In the genomic region with DNA sequence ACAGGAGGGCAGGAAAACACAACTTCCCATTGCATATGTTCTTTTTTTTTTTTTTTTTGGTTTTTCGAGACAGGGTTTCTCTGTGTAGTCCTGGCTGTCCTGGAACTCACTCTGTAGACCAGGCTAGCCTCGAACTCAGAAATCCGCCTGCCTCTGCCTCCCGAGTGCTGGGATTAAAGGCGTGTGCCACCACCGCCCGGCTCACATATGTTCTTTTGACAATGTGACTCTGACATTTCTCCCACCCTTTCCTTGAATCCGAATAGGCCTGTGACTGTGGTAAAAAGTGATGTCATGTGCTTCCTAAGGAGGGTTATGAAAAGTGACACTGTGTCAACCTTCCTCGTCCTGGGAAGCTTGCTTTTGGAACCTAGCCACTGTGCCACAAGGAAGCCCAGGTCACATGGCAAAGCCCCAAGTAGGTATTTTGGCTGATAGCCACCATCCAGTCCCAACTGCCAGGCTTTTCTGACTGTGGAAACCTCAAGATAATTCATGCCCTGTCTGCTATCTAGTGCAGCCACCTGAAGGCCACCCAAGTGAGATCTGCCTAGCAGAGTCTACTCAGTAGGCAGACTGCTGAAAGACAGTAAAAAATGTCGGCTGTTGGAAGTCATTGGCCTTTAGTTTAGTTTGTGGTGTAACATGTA, we compare ENCODE assay signal across 11 mouse cellular contexts. TPM values are rescaled to one million over a fixed set of nuclear protein-coding genes. Genes with fewer than 3 reads are reported as not detected.
DNase-seq lines count a peak whose midpoint lies in the region; ATAC-seq and TF ChIP-seq lines count a peak whose summit lies in the region.
"Had no signal": no experiment of that assay in that cellular context is flagged by ENCODE, and none has a peak within 500 bp of the region (broad histone marks: within the 10 kb centered on the region; RNA-seq: fewer than 3 reads in every experiment).

No protein-coding gene starts in this region.

- no peaks in the 10 kb centered on the region for H3K27me3 ChIP-seq in liver, adult 2 months (ENCODE audit: control insufficient read depth, insufficient read depth, low read length)
- no peaks in the 10 kb centered on the region for H3K27me3 ChIP-seq in midbrain, embryonic 15.5 days (replicated peaks)
- H3K27me3 ChIP-seq in intestine, embryonic 16.5 days (replicated peaks; ENCODE audit: control insufficient read depth, insufficient read depth, low read length), result no peaks in the 10 kb centered on the region
- H3K27me3 ChIP-seq: neural tube, embryonic 12.5 days had no signal

- TF ChIP-seq CTCF in liver, adult 2 months (IDR thresholded peaks at IDR 0.05; ENCODE audit: low read depth, low read length), result no peak

- no peak overlapping the region for H3K9ac ChIP-seq in liver, adult 2 months (ENCODE audit: low read depth, low read length)
- H3K9ac ChIP-seq in midbrain, embryonic 15.5 days, result no peak overlapping the region
- H3K9ac ChIP-seq in intestine, embryonic 16.5 days (ENCODE audit: low read depth, low read length), result no peak overlapping the region
- H3K9ac ChIP-seq: neural tube, embryonic 12.5 days had no signal

- no peaks in the 10 kb centered on the region for H3K79me2 ChIP-seq in liver, adult 2 months (ENCODE audit: control insufficient read depth, insufficient read depth, low read length)

- H3K9me3 ChIP-seq in midbrain, embryonic 15.5 days, result no peaks in the 10 kb centered on the region
- H3K9me3 ChIP-seq in intestine, embryonic 16.5 days (ENCODE audit: control insufficient read depth, low read length), result no peaks in the 10 kb centered on the region
- H3K9me3 ChIP-seq: neural tube, embryonic 12.5 days had no signal

- intact Hi-C loops in heart, postnatal 36 days (cut with DNase I), result no loop called here

- H3K4me2 ChIP-seq in midbrain, embryonic 15.5 days, result no peak overlapping the region
- no peak overlapping the region for H3K4me2 ChIP-seq in intestine, embryonic 16.5 days (ENCODE audit: low read depth, low read length)
- H3K4me2 ChIP-seq: neural tube, embryonic 12.5 days had no signal

- ATAC-seq in megakaryocyte-erythroid progenitor cell, adult 5-6 weeks (replicated peaks; ENCODE audit: low FRiP score, low TSS enrichment, poor library complexity, severe bottlenecking), result peak; percentile 98
- ATAC-seq in midbrain, embryonic 15.5 days (replicated peaks), result no peak
- ATAC-seq in intestine, embryonic 16.5 days, result no peak

- peaks cover 2% of the 10 kb centered on the region for H3K4me1 ChIP-seq in liver, adult 2 months (ENCODE audit: control insufficient read depth, insufficient read depth, low read length)
- H3K4me1 ChIP-seq in midbrain, embryonic 15.5 days, result no peaks in the 10 kb centered on the region; the same call in 1 of the 2 replicates
- H3K4me1 ChIP-seq in intestine, embryonic 16.5 days (ENCODE audit: control insufficient read depth, insufficient read depth, low read length), result no peaks in the 10 kb centered on the region
- H3K4me1 ChIP-seq: neural tube, embryonic 12.5 days had no signal

- peak; percentile 51 for DNase-seq in heart, postnatal 4 days
- DNase-seq in heart, postnatal 36 days, result no peak
- DNase-seq in cerebellum, adult 9-10 months, result peak; percentile 68
- DNase-seq in liver, adult 2 months (ENCODE audit: extremely low read depth, low read depth, low spot score), result peak; percentile 86
- DNase-seq in retina, postnatal 1 day, result no peak
- DNase-seq: heart, adult 11 months had no signal

- no peaks in the 10 kb centered on the region for H3K36me3 ChIP-seq in liver, adult 2 months (ENCODE audit: control insufficient read depth, insufficient read depth, low read length)
- H3K36me3 ChIP-seq in midbrain, embryonic 15.5 days (replicated peaks), result no peaks in the 10 kb centered on the region
- no peaks in the 10 kb centered on the region for H3K36me3 ChIP-seq in intestine, embryonic 16.5 days (ENCODE audit: control insufficient read depth, insufficient read depth, low read length)
- H3K36me3 ChIP-seq: neural tube, embryonic 12.5 days had no signal

- no peak for TF ChIP-seq POLR2A in liver, adult 2 months (IDR thresholded peaks at IDR 0.05; ENCODE audit: extremely low read depth, insufficient read depth, low read length)

- H3K27ac ChIP-seq in liver, adult 2 months (replicated peaks; ENCODE audit: insufficient read depth, low read depth, low read length), result no peak overlapping the region
- H3K27ac ChIP-seq in midbrain, embryonic 15.5 days, result no peak overlapping the region
- H3K27ac ChIP-seq in intestine, embryonic 16.5 days (ENCODE audit: low read length), result no peak overlapping the region
- H3K27ac ChIP-seq: macrophage; neural tube, embryonic 12.5 days had no signal

- no peak overlapping the region for H3K4me3 ChIP-seq in liver, adult 2 months (ENCODE audit: insufficient read depth, low read depth, low read length)
- H3K4me3 ChIP-seq in midbrain, embryonic 15.5 days, result no peak overlapping the region
- H3K4me3 ChIP-seq in intestine, embryonic 16.5 days (ENCODE audit: low read length), result no peak overlapping the region
- H3K4me3 ChIP-seq: neural tube, embryonic 12.5 days had no signal

- WGBS in liver, adult 2 months, result 67% methylated on average over 10 of the region's 10 CpGs
- 91% methylated on average over 10 of the region's 10 CpGs for WGBS in midbrain, embryonic 15.5 days
- WGBS in intestine, embryonic 16.5 days, result 87% methylated on average over 8 of the region's 10 CpGs

RNA-seq across cellular contexts. Expression of a gene that starts 8.5 kb away (rescaled TPM):
- total RNA-seq in heart, postnatal 4 days (2021), result 10 to 100 TPM; 40.9 to 43.2 TPM
- 10 to 100 TPM; 33.4 to 34.3 TPM for total RNA-seq in heart, postnatal 36 days (2021)
- 32.9 and 36.6 TPM in 2 replicates for total RNA-seq in liver, adult 2 months (2014; rRNA removed)
- polyA plus RNA-seq in liver, adult 2 months (2012; rRNA removed), result 15.5 and 16.3 TPM in 2 replicates
- 21.7 and 24.2 TPM in 2 replicates for total RNA-seq in megakaryocyte-erythroid progenitor cell, adult 5-6 weeks (2014; fragmentation: Nextera tagmentation)
- 18.0 and 21.5 TPM in 2 replicates for total RNA-seq in megakaryocyte-erythroid progenitor cell, adult 5-6 weeks (2017)
- 9.6 and 10.6 TPM in 2 replicates for polyA plus RNA-seq in midbrain, embryonic 15.5 days (2015; fragmentation: Nextera tagmentation; extraction: Ambion mirVana)
- polyA plus RNA-seq in intestine, embryonic 16.5 days (2015; fragmentation: Nextera tagmentation; extraction: Ambion mirVana), result 17.2 and 22.0 TPM in 2 replicates

Comparison
In these comparisons a context has a peak if more than half of its experiments do, and no peak if none do; other contexts are left out.
1. DNase-seq: peak in heart, postnatal 4 days (single experiment), cerebellum, adult 9-10 months (single experiment) and liver, adult 2 months (single experiment); none in heart, postnatal 36 days (0 of 2) and retina, postnatal 1 day (single experiment).